Mouse (Mus musculus) ES-E14 (cell line): ENCODE measurements around the gene Creld2.

Source experiments
- CHD2 ChIP-seq: IDR thresholded peaks from 2 replicates; pipeline ENCODE4 v1.6.1; 2014; ENCODE audit warnings: mild to moderate bottlenecking, low read depth, low read length, inconsistent platforms
- HCFC1 ChIP-seq: IDR thresholded peaks from 2 replicates; pipeline ENCODE4 v1.6.1; 2012; ENCODE audit warnings: low read length, inconsistent platforms, borderline replicate concordance; ENCODE audit not compliant: insufficient read depth
- MAFK ChIP-seq: IDR thresholded peaks from 2 replicates; pipeline ENCODE4 v1.6.1; 2014; ENCODE audit warnings: mild to moderate bottlenecking, low read depth, low read length, inconsistent platforms; ENCODE audit not compliant: insufficient read depth

DNA sequence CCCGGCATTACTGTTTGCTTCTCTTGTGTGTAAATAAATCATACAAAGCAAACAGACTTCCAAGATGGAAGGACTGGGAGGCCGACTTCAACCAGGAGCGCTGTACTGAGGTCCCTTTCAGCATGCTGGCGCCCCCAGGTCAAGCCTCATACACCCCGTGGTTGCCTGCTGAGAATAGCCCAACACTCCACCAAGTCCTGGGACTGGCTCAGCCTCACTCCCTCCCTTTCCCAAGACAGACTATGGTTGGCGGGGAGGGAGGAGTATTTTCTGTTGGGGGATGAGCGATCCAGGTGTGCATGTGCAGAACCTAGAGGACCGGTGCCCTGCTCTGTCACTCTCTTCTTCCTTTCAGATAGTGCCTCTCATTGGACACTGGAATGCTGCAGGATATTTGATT lies 11.3 kb upstream of the Creld2 start:
- TF ChIP-seq CHD2 (no peak), HCFC1 (no peak), MAFK (no peak)
